Mouse (Mus musculus) midbrain, embryonic 16.5 days (tissue): Measurements from ENCODE around the gene Aldh1a2. TPM values are rescaled to one million over a fixed set of nuclear protein-coding genes. Genes with fewer than 3 reads are reported as not detected.

Source experiments
- polyA plus RNA-seq: library from polyadenylated mRNA; unstranded; fragments of >200 nt; fragmentation: Nextera tagmentation; extraction: Ambion mirVana; gene quantifications from 2 replicates; pipeline ENCODE4 v1.2.1, GENCODE M21; 2015

The Aldh1a2 gene
- polyA plus RNA-seq, 1 experiment from 2014 or later, result 20.0 TPM

Other genes starting within 250 kb of the Aldh1a2 start
- 0.70 and 1.2 TPM in 2 replicates for gene Aqp9, start 47.1 kb upstream of the Aldh1a2 start, polyA plus RNA-seq